Mouse (Mus musculus): Measurements from ENCODE around the gene Creg2. TPM values are rescaled to one million over a fixed set of nuclear protein-coding genes. Genes with fewer than 3 reads are reported as not detected.

Gene Creg2
- total RNA-seq (2023), result under 1 TPM; 0.12 to 0.58 TPM

DNA sequence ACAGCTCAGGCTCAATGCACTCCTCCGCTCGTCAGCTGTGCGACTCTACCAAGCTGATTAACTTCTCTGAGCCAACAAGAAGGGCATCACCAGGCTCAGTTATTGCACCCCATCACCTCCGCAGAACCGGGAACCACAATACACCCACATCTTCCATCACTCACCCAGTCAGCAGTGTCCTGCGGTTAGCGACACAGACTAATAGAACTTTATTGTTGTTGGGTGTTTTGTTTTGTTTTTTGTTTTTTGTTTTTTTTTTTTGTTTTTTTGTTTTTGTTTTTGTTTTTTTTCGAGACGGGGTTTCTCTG, at the start of gene Creg2:
Creg2 (minus strand) TSS at position 234 of the 308 bp plus-strand sequence.

GRCm38 (mm10) chr1:39577253-39577705, 74.0 kb downstream of the Creg2 start, which contains the start of gene Rnf149:
Rnf149 (minus strand) TSS chr1:39577405.

Other genes with a start within 250 kb of the Creg2 start
- 100 to 1,000 TPM; 292 to 336 TPM for gene Tbc1d8, start 172.7 kb downstream of the Creg2 start, total RNA-seq (2023)
- gene Cnot11, start 116.5 kb downstream of the Creg2 start, total RNA-seq (2023), result 10 to 100 TPM; 14.9 to 15.8 TPM
- gene Rnf149, start 74.1 kb downstream of the Creg2 start, total RNA-seq (2023), result 100 to 1,000 TPM; 244 to 265 TPM
- not detected for gene Rfx8, start 69.5 kb upstream of the Creg2 start, total RNA-seq (2023)
- gene Gm3646, start 153.9 kb upstream of the Creg2 start, total RNA-seq (2023), result not detected
- 100 to 1,000 TPM; 257 to 269 TPM for gene Map4k4, start 249.4 kb upstream of the Creg2 start, total RNA-seq (2023)

Measured in monocyte, adult 59 days (primary cell).